Mouse (Mus musculus) hindbrain, embryonic 11.5 days (tissue): ENCODE measurements around the gene Krt88. TPM values are rescaled to one million over a fixed set of nuclear protein-coding genes. Genes with fewer than 3 reads are reported as not detected.

ENCODE experiments used
- ATAC-seq: fragments of 200-750 bp; cut with Nextera tagmentation; 2 replicates; pipeline ENCODE4 v1.8.0; 2017; ENCODE audit warnings: mild to moderate bottlenecking, moderate TSS enrichment, moderate library complexity; ENCODE audit not compliant: low FRiP score
- DNase-seq: peaks from one replicate; pipeline ENCODE4 v3.0.0-alpha.2; 2015; ENCODE audit warnings: low spot score
- H3K27ac ChIP-seq: fragments of 300-500 bp; sonication (generic); 2 replicates; pipeline ENCODE4 v1.5.1; 2014; ENCODE audit warnings: mild to moderate bottlenecking, low read depth, low read length
- H3K27me3 ChIP-seq: fragments of 300-500 bp; sonication (generic); 2 replicates; pipeline ENCODE4 v1.6.1; 2014; ENCODE audit warnings: mild to moderate bottlenecking, low read length, moderate library complexity, mixed read lengths; ENCODE audit not compliant: control insufficient read depth, insufficient read depth
- H3K36me3 ChIP-seq: fragments of 300-500 bp; sonication (generic); 2 replicates; pipeline ENCODE4 v1.6.1; 2014; ENCODE audit warnings: mild to moderate bottlenecking, low read length, moderate library complexity, mixed read lengths; ENCODE audit not compliant: control insufficient read depth, insufficient read depth
- H3K4me1 ChIP-seq: fragments of 300-500 bp; sonication (generic); replicated peaks from 2 replicates; pipeline ENCODE4 v1.6.1; 2014; ENCODE audit warnings: low read length, mixed read lengths; ENCODE audit not compliant: control insufficient read depth, insufficient read depth
- H3K4me2 ChIP-seq: fragments of 300-500 bp; sonication (generic); replicated peaks from 2 replicates; pipeline ENCODE4 v1.6.1; 2014; ENCODE audit warnings: mild to moderate bottlenecking, low read depth, low read length
- H3K4me3 ChIP-seq: fragments of 300-500 bp; sonication (generic); 2 replicates; pipeline ENCODE4 v1.5.1; 2014; ENCODE audit warnings: low read depth, low read length
- H3K9ac ChIP-seq: fragments of 300-500 bp; sonication (generic); 2 replicates; pipeline ENCODE4 v1.6.1; 2014; ENCODE audit warnings: low read depth, low read length
- H3K9me3 ChIP-seq: fragments of 300-500 bp; sonication (generic); 2 replicates; pipeline ENCODE4 v1.6.1; 2016; ENCODE audit warnings: low read length; ENCODE audit not compliant: control insufficient read depth
- WGBS: fragments of 180-500 bp; shearing (Covaris S2); extraction: QIAGEN DNeasy Blood & Tissue Kit; methylation state at CpG from one replicate; pipeline ENCODE4 v1.1.7; 2014; 5-methylcytosine and 5-hydroxymethylcytosine counted together
- polyA plus RNA-seq: library from polyadenylated mRNA; unstranded; fragments of >200 nt; fragmentation: Nextera tagmentation; extraction: Ambion mirVana; gene quantifications from 2 replicates; pipeline ENCODE4 v1.2.1, GENCODE M21; 2014

Gene Krt88
- polyA plus RNA-seq, 1 experiment from 2014 or later = not detected

- peaks cover 3% of the 10 kb centered on the region; the same call in 1 of the 2 replicates for H3K27me3 ChIP-seq
- ATAC-seq (no peak), DNase-seq (no peak)
- no peak overlapping the region for H3K4me2 ChIP-seq
- no peak overlapping the region for H3K9ac ChIP-seq
- no peaks in the 10 kb centered on the region for H3K36me3 ChIP-seq
- H3K9me3 ChIP-seq = no peaks in the 10 kb centered on the region
- no peak overlapping the region for H3K27ac ChIP-seq
- H3K4me1 ChIP-seq = peaks cover 7% of the 10 kb centered on the region
- WGBS = 88% methylated on average over 1 of the region's 1 CpGs
- H3K4me3 ChIP-seq = no peak overlapping the region
Measured at GRCm38 (mm10) chr15:101483646-101484045, 36.1 kb downstream of the Krt88 start.

GRCm38 (mm10) chr15:101484939-101485338 lies 37.4 kb downstream of the Krt88 start:
- Histone ChIP-seq H3K9me3 (no peaks in the 10 kb centered on the region), H3K36me3 (no peaks in the 10 kb centered on the region), H3K27me3 (no peaks in the 10 kb centered on the region), H3K9ac (no peak overlapping the region), H3K27ac (no peak overlapping the region), H3K4me2 (no peak overlapping the region), H3K4me1 (no peaks in the 10 kb centered on the region), H3K4me3 (no peak overlapping the region)
- DNase-seq = no peak
- ATAC-seq = no peak
- WGBS = 93% methylated on average over 1 of the region's 1 CpGs

- Histone ChIP-seq H3K9me3 (no peaks in the 10 kb centered on the region), H3K27me3 (no peaks in the 10 kb centered on the region), H3K9ac (no peak overlapping the region), H3K4me1 (no peaks in the 10 kb centered on the region), H3K4me2 (no peak overlapping the region), H3K36me3 (no peaks in the 10 kb centered on the region), H3K27ac (no peak overlapping the region), H3K4me3 (no peak overlapping the region)
- DNase-seq = no peak
- no peak for ATAC-seq
- WGBS = 79% methylated on average over 11 of the region's 11 CpGs
Measured at GRCm38 (mm10) chr15:101485911-101486635, 38.5 kb downstream of the Krt88 start.

GRCm38 (mm10) chr15:101491431-101491830 lies 43.9 kb downstream of the Krt88 start, which contains the start of gene Krt83:
Gene Krt83 (minus strand): TSS chr15:101491512.
- Histone ChIP-seq H3K27ac (no peak within 1 kb of the TSS), H3K9me3 (no peaks in the 10 kb centered on the region), H3K27me3 (no peaks in the 10 kb centered on the region), H3K9ac (no peak within 1 kb of the TSS), H3K4me1 (no peaks in the 10 kb centered on the region), H3K4me3 (no peak within 1 kb of the TSS), H3K4me2 (no peak within 1 kb of the TSS), H3K36me3 (no peaks in the 10 kb centered on the region)
- no peak for ATAC-seq
- WGBS = 70% methylated on average over 6 of the region's 6 CpGs
- no peak for DNase-seq

GRCm38 (mm10) chr15:101492718-101493117 lies 45.2 kb downstream of the Krt88 start:
- Histone ChIP-seq H3K27me3 (no peaks in the 10 kb centered on the region), H3K36me3 (no peaks in the 10 kb centered on the region), H3K4me1 (no peaks in the 10 kb centered on the region), H3K9ac (no peak overlapping the region), H3K4me2 (no peak overlapping the region), H3K27ac (no peak overlapping the region), H3K9me3 (no peaks in the 10 kb centered on the region), H3K4me3 (no peak overlapping the region)
- DNase-seq (no peak), ATAC-seq (no peak)
- 75% methylated on average over 8 of the region's 8 CpGs for WGBS

GRCm38 (mm10) chr15:101493713-101494112 lies 46.2 kb downstream of the Krt88 start:
- H3K27ac ChIP-seq = no peak overlapping the region
- DNase-seq = no peak
- no peak overlapping the region for H3K4me3 ChIP-seq
- H3K9ac ChIP-seq = no peak overlapping the region
- WGBS = 91% methylated on average over 6 of the region's 6 CpGs
- H3K36me3 ChIP-seq = no peaks in the 10 kb centered on the region
- H3K4me2 ChIP-seq = no peak overlapping the region
- no peak for ATAC-seq
- H3K27me3 ChIP-seq = no peaks in the 10 kb centered on the region
- no peaks in the 10 kb centered on the region for H3K9me3 ChIP-seq
- H3K4me1 ChIP-seq = no peaks in the 10 kb centered on the region

- WGBS = 30% methylated on average over 1 of the region's 1 CpGs
- Histone ChIP-seq H3K27me3 (no peaks in the 10 kb centered on the region), H3K9ac (no peak overlapping the region), H3K4me3 (no peak overlapping the region), H3K4me2 (no peak overlapping the region), H3K9me3 (no peaks in the 10 kb centered on the region), H3K36me3 (no peaks in the 10 kb centered on the region), H3K27ac (no peak overlapping the region), H3K4me1 (no peaks in the 10 kb centered on the region)
- no peak for ATAC-seq
- DNase-seq = peak; percentile 23
Measured at GRCm38 (mm10) chr15:101494203-101494602, 46.7 kb downstream of the Krt88 start.

GRCm38 (mm10) chr15:101495266-101495665 lies 47.7 kb downstream of the Krt88 start:
- no peaks in the 10 kb centered on the region for H3K36me3 ChIP-seq
- H3K9ac ChIP-seq = no peak overlapping the region
- no peak overlapping the region for H3K4me2 ChIP-seq
- WGBS = 84% methylated on average over 8 of the region's 8 CpGs
- ATAC-seq = no peak
- no peak for DNase-seq
- no peak overlapping the region for H3K27ac ChIP-seq
- H3K4me3 ChIP-seq = no peak overlapping the region
- H3K27me3 ChIP-seq = no peaks in the 10 kb centered on the region
- H3K4me1 ChIP-seq = no peaks in the 10 kb centered on the region
- no peaks in the 10 kb centered on the region for H3K9me3 ChIP-seq

GRCm38 (mm10) chr15:101497181-101497580 lies 49.6 kb downstream of the Krt88 start:
- H3K4me3 ChIP-seq = no peak overlapping the region
- 65% methylated on average over 2 of the region's 2 CpGs for WGBS
- no peaks in the 10 kb centered on the region for H3K27me3 ChIP-seq
- no peaks in the 10 kb centered on the region for H3K36me3 ChIP-seq
- peak; percentile 31 for DNase-seq
- H3K4me2 ChIP-seq = no peak overlapping the region
- no peak for ATAC-seq
- H3K9ac ChIP-seq = no peak overlapping the region
- H3K27ac ChIP-seq = no peak overlapping the region
- H3K9me3 ChIP-seq = no peaks in the 10 kb centered on the region
- H3K4me1 ChIP-seq = no peaks in the 10 kb centered on the region
